Comparison of ENCODE assay signal across 15 mouse cellular contexts in the genomic region with DNA sequence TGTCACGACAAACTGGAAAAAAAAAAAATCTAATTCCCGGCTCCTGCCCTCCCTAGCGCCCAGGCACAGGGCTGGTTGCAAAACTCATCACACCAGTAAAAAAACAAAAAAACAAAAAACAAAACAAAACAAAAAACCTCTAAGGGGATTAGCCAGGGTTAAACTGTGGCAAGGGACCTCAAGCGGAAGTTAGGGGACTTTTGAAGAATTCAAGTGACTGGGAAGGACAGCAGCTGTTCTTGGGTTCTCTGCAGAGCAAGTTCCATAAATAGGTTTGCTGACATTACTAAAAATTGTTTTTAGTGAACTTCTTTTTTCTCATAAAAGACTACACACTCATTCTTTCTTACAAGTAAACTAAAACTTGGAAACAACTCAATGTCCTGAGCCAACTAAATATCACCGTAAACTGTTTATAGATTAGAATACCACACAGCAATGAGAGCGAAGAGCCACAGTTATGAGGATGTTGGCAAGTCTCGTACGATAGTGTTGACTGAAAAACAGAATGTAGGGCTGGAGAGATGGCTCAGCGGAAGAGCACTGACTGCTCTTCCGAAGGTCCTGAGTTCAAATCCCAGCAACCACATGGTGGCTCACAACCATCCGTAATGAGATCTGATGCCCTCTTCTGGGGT. TPM values are rescaled to one million over a fixed set of nuclear protein-coding genes. Genes with fewer than 3 reads are reported as not detected.
A peak's percentile ranks its signal among the peaks of the same experiment; 100 is the strongest.
DNase-seq lines count a peak whose midpoint lies in the region; ATAC-seq and TF ChIP-seq lines count a peak whose summit lies in the region.
"Had no signal": no experiment of that assay in that cellular context is flagged by ENCODE, and none has a peak within 500 bp of the region (broad histone marks: within the 10 kb centered on the region; RNA-seq: fewer than 3 reads in every experiment).

No protein-coding gene starts in this region.

- H3K4me3 ChIP-seq in intestine, embryonic 15.5 days (replicated peaks), result no peak overlapping the region
- H3K4me3 ChIP-seq in intestine, postnatal 0 days (ENCODE audit: low read depth, low read length), result no peak overlapping the region
- H3K4me3 ChIP-seq in midbrain, embryonic 13.5 days (replicated peaks), result no peak overlapping the region
- H3K4me3 ChIP-seq: forebrain, embryonic 13.5 days; heart, embryonic 12.5 days; liver, embryonic 12.5 days had no signal

- H3K27me3 ChIP-seq in intestine, embryonic 15.5 days (replicated peaks), result no peaks in the 10 kb centered on the region
- no peaks in the 10 kb centered on the region for H3K27me3 ChIP-seq in intestine, postnatal 0 days (replicated peaks; ENCODE audit: control insufficient read depth, insufficient read depth, low read length)
- H3K27me3 ChIP-seq in midbrain, embryonic 13.5 days, result no peaks in the 10 kb centered on the region
- H3K27me3 ChIP-seq: forebrain, embryonic 13.5 days; heart, embryonic 12.5 days had no signal

- H3K4me2 ChIP-seq in intestine, embryonic 15.5 days (replicated peaks), result no peak overlapping the region
- no peak overlapping the region for H3K4me2 ChIP-seq in intestine, postnatal 0 days (replicated peaks; ENCODE audit: low read depth)
- H3K4me2 ChIP-seq in midbrain, embryonic 13.5 days (replicated peaks), result no peak overlapping the region
- H3K4me2 ChIP-seq: forebrain, embryonic 13.5 days; heart, embryonic 12.5 days; liver, embryonic 12.5 days had no signal

- 0 out of 2 replicates have a peak overlapping the region, but pooled peaks have one; percentile 27 for H3K27ac ChIP-seq in intestine, embryonic 15.5 days
- H3K27ac ChIP-seq in intestine, postnatal 0 days (ENCODE audit: low read depth, low read length), result no peak overlapping the region
- H3K27ac ChIP-seq in midbrain, embryonic 13.5 days, result no peak overlapping the region
- H3K27ac ChIP-seq: forebrain, embryonic 13.5 days; liver, embryonic 12.5 days had no signal

- H3K4me1 ChIP-seq in intestine, embryonic 15.5 days (replicated peaks), result peaks cover 9% of the 10 kb centered on the region; the same call in 1 of the 2 replicates
- no peaks in the 10 kb centered on the region for H3K4me1 ChIP-seq in intestine, postnatal 0 days (replicated peaks; ENCODE audit: control insufficient read depth, insufficient read depth, low read length)
- H3K4me1 ChIP-seq in midbrain, embryonic 13.5 days (replicated peaks), result no peaks in the 10 kb centered on the region
- H3K4me1 ChIP-seq: forebrain, embryonic 13.5 days; liver, embryonic 12.5 days had no signal

- ATAC-seq in intestine, embryonic 15.5 days, result no peak
- ATAC-seq in intestine, postnatal 0 days, result no peak
- ATAC-seq in midbrain, embryonic 13.5 days, result no peak
- ATAC-seq: forebrain, embryonic 13.5 days; inflammation-experienced regulatory T-cells, adult 6 months; liver, embryonic 12.5 days had no signal

- no peak overlapping the region for H3K9ac ChIP-seq in intestine, embryonic 15.5 days
- no peak overlapping the region for H3K9ac ChIP-seq in intestine, postnatal 0 days (ENCODE audit: low read depth, low read length)
- no peak overlapping the region for H3K9ac ChIP-seq in midbrain, embryonic 13.5 days (replicated peaks)
- H3K9ac ChIP-seq: forebrain, embryonic 13.5 days; heart, embryonic 12.5 days; liver, embryonic 12.5 days had no signal

- H3K36me3 ChIP-seq in intestine, embryonic 15.5 days, result no peaks in the 10 kb centered on the region
- H3K36me3 ChIP-seq in intestine, postnatal 0 days (ENCODE audit: control insufficient read depth, insufficient read depth), result no peaks in the 10 kb centered on the region
- H3K36me3 ChIP-seq in midbrain, embryonic 13.5 days, result no peaks in the 10 kb centered on the region
- H3K36me3 ChIP-seq: heart, embryonic 12.5 days; liver, embryonic 12.5 days had no signal

- no peak for TF ChIP-seq CTCF in intestine, postnatal 0 days (IDR thresholded peaks at IDR 0.05; ENCODE audit: low read depth)

- peaks cover 2% of the 10 kb centered on the region; the same call in 1 of the 2 replicates for H3K9me3 ChIP-seq in intestine, embryonic 15.5 days
- no peaks in the 10 kb centered on the region for H3K9me3 ChIP-seq in intestine, postnatal 0 days (ENCODE audit: control insufficient read depth)
- H3K9me3 ChIP-seq in midbrain, embryonic 13.5 days, result 0 out of 2 replicates have a peak, but pooled peaks cover 2% of the 10 kb centered on the region
- H3K9me3 ChIP-seq: forebrain, embryonic 13.5 days; liver, embryonic 12.5 days had no signal

- 70% methylated on average over 11 of the region's 11 CpGs for WGBS in intestine, embryonic 15.5 days
- 68% methylated on average over 11 of the region's 11 CpGs for WGBS in intestine, postnatal 0 days
- WGBS in midbrain, embryonic 13.5 days, result 80% methylated on average over 11 of the region's 11 CpGs

- DNase-seq in thymus, postnatal 0 days (ENCODE audit: low spot score), result peak; percentile 34
- DNase-seq in thymus, postnatal 4 days, result no peak
- peak; percentile 75 for DNase-seq in lung, postnatal 10 days
- DNase-seq in urinary bladder, postnatal 14 days (ENCODE audit: low spot score), result no peak
- DNase-seq: cerebellum, postnatal 10 days; embryo, embryonic 11 days; midbrain, embryonic 14.5 days; right cerebral cortex, postnatal 4 days had no signal

RNA-seq across cellular contexts. Expression of a gene that starts 6.7 kb away (rescaled TPM):
- polyA plus RNA-seq in intestine, embryonic 15.5 days (2015; fragmentation: Nextera tagmentation; extraction: Ambion mirVana), result 1.3 and 1.5 TPM in 2 replicates
- 2.5 and 3.2 TPM in 2 replicates for polyA plus RNA-seq in intestine, postnatal 0 days (2015; fragmentation: Nextera tagmentation; extraction: Ambion mirVana)
- polyA plus RNA-seq in thymus, postnatal 0 days (2015; fragmentation: Nextera tagmentation; extraction: Ambion mirVana), result 0.42 and 0.59 TPM in 2 replicates
- polyA plus RNA-seq in midbrain, embryonic 13.5 days (2015; fragmentation: Nextera tagmentation; extraction: Ambion mirVana), result 0.15 and 0.26 TPM in 2 replicates

RNA-seq across cellular contexts. Expression of a gene that starts 38.6 kb away (rescaled TPM):
- polyA plus RNA-seq in intestine, embryonic 15.5 days (2015; fragmentation: Nextera tagmentation; extraction: Ambion mirVana), result 2.2 TPM in 2 replicates
- polyA plus RNA-seq in intestine, postnatal 0 days (2015; fragmentation: Nextera tagmentation; extraction: Ambion mirVana), result 23.8 and 26.9 TPM in 2 replicates
- 0.17 and 0.22 TPM in 2 replicates for polyA plus RNA-seq in thymus, postnatal 0 days (2015; fragmentation: Nextera tagmentation; extraction: Ambion mirVana)
- polyA plus RNA-seq in midbrain, embryonic 13.5 days (2015; fragmentation: Nextera tagmentation; extraction: Ambion mirVana), result 1.7 and 2.0 TPM in 2 replicates
- polyA plus RNA-seq: inflammation-experienced regulatory T-cells, adult 6 months had no signal

Comparison
In these comparisons a context has a peak if more than half of its experiments do, and no peak if none do; other contexts are left out.
1. DNase-seq: peak in thymus, postnatal 0 days (single experiment) and lung, postnatal 10 days (single experiment); none in thymus, postnatal 4 days (single experiment) and urinary bladder, postnatal 14 days (single experiment).